Mouse (Mus musculus) right cerebral cortex, postnatal 14 days (tissue): ENCODE measurements at regions not wholly inside any gene's neighbourhood (a gene's known extent, or its start where the extent isn't known, plus 50 kb on each side); places are given as distances from the start of the nearest gene placed in this dataset.

ENCODE experiments used
- DNase-seq: peaks from one replicate; pipeline ENCODE4 v3.0.0; 2022

DNA sequence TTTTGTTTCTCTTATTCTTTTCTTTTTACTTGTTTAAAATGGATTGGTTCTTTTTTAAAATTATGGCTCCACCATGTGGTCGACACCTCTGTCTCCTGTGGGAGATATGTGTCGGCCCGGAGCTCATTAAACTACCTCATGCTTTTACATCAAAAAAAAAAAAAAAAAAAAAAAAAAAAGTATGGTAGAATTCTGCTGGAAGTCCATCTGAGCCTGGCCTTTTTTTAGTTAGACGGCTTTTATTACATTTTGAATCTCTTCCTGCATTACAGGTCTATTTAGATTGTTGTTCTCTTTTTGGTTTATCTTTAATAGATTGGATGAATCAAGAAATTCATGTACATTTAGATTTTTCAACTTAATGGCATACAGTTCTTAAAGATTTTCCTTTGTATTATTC lies 350.8 kb upstream of the Ascc3 start:
- no peak for DNase-seq

DNA sequence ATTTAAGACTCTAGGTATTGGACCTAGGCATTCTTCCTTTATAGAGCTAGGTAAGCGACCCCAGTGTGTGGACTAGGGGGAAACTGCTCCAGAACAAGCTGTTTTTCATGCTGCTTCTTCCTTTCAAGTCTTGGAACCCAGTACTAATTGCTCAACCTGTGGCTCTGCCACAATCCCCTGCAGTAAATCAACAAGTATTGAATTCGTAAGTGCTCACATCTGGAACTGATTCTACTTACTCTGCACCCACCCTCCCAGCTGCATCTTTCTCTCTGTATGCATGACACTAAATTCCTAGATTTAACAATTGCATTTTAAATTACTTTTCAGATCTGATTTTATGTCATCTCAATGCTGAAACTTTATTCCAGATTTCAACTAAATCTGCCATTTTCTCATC lies 388.9 kb upstream of the Ascc3 start:
- DNase-seq: no peak

GRCm38 (mm10) chr10:50201691-50202090 lies 390.8 kb upstream of the Ascc3 start:
- no peak for DNase-seq

GRCm38 (mm10) chr10:50199857-50200256 lies 392.6 kb upstream of the Ascc3 start:
- no peak for DNase-seq

DNA sequence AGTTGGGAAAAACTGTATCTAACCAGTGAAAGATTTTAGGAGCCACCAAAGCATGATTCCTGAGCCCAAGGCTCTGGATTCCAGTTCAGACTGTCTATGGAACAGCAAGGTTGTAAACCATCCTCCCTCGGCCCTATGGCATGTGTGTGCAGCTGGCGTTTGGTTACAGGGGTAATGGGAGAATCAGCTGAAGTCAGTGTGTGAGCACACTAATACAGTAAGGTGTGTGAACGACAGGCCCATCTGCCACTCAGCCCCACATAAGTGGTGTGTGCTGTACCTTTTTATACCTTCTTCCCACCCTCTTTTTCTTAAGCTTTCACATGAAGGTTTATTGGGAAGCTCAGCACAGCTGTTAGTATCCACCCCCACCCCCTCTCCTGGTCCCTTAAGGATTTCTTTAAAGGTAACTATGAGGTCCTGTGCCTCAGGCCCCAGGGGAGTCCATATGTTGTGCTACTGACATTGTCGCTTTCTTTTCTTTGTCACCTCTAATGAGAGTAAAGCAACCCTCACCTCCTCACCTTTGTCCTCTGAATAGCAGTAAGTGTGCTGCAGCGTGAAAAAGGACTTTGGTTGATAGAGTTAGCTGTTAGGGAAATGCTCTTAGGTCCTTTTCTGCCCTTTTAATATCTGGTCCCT lies 394.5 kb upstream of the Ascc3 start:
- DNase-seq: no peak

DNA sequence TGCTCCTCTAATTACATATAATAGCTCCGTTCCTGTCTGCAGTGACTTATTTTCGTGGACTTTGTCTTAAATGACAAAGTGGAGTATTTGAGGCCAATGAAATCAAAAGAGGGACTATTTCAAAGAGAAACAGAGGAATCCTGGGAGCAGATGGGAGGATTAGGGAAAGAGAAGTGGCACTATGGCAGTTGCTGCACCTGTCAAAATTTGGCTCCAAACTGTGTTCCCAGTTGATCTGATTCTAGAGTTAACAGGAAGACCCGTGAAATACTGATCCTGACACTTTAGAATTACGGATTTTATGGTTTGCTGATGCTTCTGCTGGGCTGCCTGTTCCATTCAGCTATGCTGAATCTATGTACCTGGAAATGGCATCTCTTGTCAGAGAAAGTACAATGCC lies 401.7 kb upstream of the Grik2 start:
- no peak for DNase-seq

GRCm38 (mm10) chr10:50169116-50169515 lies 380.6 kb upstream of the Grik2 start:
- no peak for DNase-seq

GRCm38 (mm10) chr10:50138351-50138750 lies 349.8 kb upstream of the Grik2 start:
- DNase-seq: no peak

DNA sequence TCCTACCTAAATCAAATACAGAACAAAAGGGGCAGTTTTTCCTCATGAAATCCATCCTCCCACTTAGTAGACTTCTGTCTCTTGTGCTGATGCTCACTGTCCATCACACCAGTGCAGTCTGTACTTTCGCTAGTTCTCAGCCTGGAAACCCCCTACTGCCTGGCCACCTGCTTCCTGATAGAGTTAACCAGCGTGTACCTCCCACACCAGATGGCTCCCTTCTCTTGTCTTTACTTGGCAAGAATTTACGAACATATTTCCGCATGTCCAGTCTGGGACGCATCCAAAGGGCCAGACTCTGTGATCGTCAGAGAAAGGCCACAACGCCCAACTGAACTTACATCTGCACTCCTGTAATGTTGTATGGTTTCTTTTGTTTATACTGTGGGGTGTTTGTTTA lies 349.2 kb upstream of the Grik2 start:
- DNase-seq: peak; percentile 3

- no peak for DNase-seq
These were observed 347.6 kb upstream of the Grik2 start for GRCm38 (mm10) chr10:50136165-50136564.

- DNase-seq: no peak
These were observed 346.9 kb upstream of the Grik2 start for GRCm38 (mm10) chr10:50135499-50135898.
